Comparison of ENCODE assay signal across 20 mouse cellular contexts in genomic region chr16:24284215-24284614, GRCm38 (mm10).
DNase-seq lines count a peak whose midpoint lies in the region; ATAC-seq and TF ChIP-seq lines count a peak whose summit lies in the region.
"Had no signal": no experiment of that assay in that cellular context is flagged by ENCODE, and none has a peak within 500 bp of the region (broad histone marks: within the 10 kb centered on the region; RNA-seq: fewer than 3 reads in every experiment).

No protein-coding gene starts in this region.

- no peak for TF ChIP-seq EP300 in lung, postnatal 0 days (IDR thresholded peaks at IDR 0.05)
- TF ChIP-seq EP300 in stomach, postnatal 0 days (optimal IDR thresholded peaks at IDR 0.05): no peak

- H3K27me3 ChIP-seq in lung, postnatal 0 days (replicated peaks; ENCODE audit: insufficient read depth, low read length): no peaks in the 10 kb centered on the region
- no peaks in the 10 kb centered on the region for H3K27me3 ChIP-seq in stomach, postnatal 0 days (ENCODE audit: control insufficient read depth, insufficient read depth, low read length)
- H3K27me3 ChIP-seq in thymus, adult 2 months (ENCODE audit: control insufficient read depth, insufficient read depth, low read length): no peaks in the 10 kb centered on the region
- H3K27me3 ChIP-seq: embryonic facial prominence, embryonic 12.5 days; forebrain, embryonic 15.5 days; heart, embryonic 12.5 days; hindbrain, embryonic 13.5 days had no signal

- no peak for ATAC-seq in lung, postnatal 0 days
- ATAC-seq in stomach, postnatal 0 days (ENCODE audit: low FRiP score, low TSS enrichment): peak; percentile 57; the same call in 1 of the 2 replicates
- ATAC-seq: CD4-positive, CD25-positive, alpha-beta regulatory T cell, adult 4 months; forebrain, embryonic 15.5 days; hindbrain, postnatal 0 days had no signal

- WGBS in lung, postnatal 0 days: 29% methylated on average over 3 of the region's 3 CpGs
- whole genome bisulfite sequencing in lung, adult 2 months: 28% methylated on average over 3 of the region's 3 CpGs
- 40% methylated on average over 3 of the region's 3 CpGs for WGBS in stomach, postnatal 0 days
- 87% methylated on average over 3 of the region's 3 CpGs for WGBS in thymus, adult 2 months

- DNase-seq in heart, adult 8-10 months (ENCODE audit: low spot score): peak; percentile 24
- DNase-seq in heart, postnatal 25 days (ENCODE audit: low spot score): no peak
- DNase-seq in lung, postnatal 0 days (ENCODE audit: low spot score): peak; percentile 18
- no peak for DNase-seq in lung, adult 2 months
- DNase-seq in NIH3T3 (ENCODE audit: low read depth): peak; percentile 55
- DNase-seq in stomach, postnatal 0 days (ENCODE audit: low spot score): peak; percentile 35
- no peak for DNase-seq in thymus, adult 2 months
- DNase-seq: B cell, adult 2 months; cerebellum, adult 11-12 months; cerebellum, adult 9-10 months; cerebellum, postnatal 25 days; gastrocnemius, postnatal 36 days; heart, adult 2 months had no signal

- H3K9ac ChIP-seq in lung, postnatal 0 days (replicated peaks; ENCODE audit: low read depth): no peak overlapping the region
- no peak overlapping the region for H3K9ac ChIP-seq in stomach, postnatal 0 days (ENCODE audit: low read length)
- H3K9ac ChIP-seq: embryonic facial prominence, embryonic 12.5 days; forebrain, embryonic 15.5 days; heart, embryonic 12.5 days; hindbrain, embryonic 13.5 days had no signal

- H3K36me3 ChIP-seq in lung, postnatal 0 days (ENCODE audit: insufficient read depth, low read length): no peaks in the 10 kb centered on the region
- H3K36me3 ChIP-seq in stomach, postnatal 0 days (ENCODE audit: control insufficient read depth, insufficient read depth, low read length): no peaks in the 10 kb centered on the region
- H3K36me3 ChIP-seq in thymus, adult 2 months (ENCODE audit: control insufficient read depth, insufficient read depth, low read length): no peaks in the 10 kb centered on the region
- H3K36me3 ChIP-seq: embryonic facial prominence, embryonic 12.5 days; forebrain, embryonic 15.5 days; G1E; heart, embryonic 12.5 days; hindbrain, embryonic 13.5 days had no signal

- no peaks in the 10 kb centered on the region for H3K9me3 ChIP-seq in lung, postnatal 0 days (ENCODE audit: low read length)
- no peaks in the 10 kb centered on the region for H3K9me3 ChIP-seq in stomach, postnatal 0 days (ENCODE audit: control insufficient read depth, low read length)
- H3K9me3 ChIP-seq: embryonic facial prominence, embryonic 12.5 days; forebrain, embryonic 15.5 days; heart, embryonic 12.5 days; hindbrain, embryonic 13.5 days had no signal

- no peak overlapping the region for H3K4me3 ChIP-seq in lung, postnatal 0 days (ENCODE audit: low read depth, low read length)
- H3K4me3 ChIP-seq in lung, adult 2 months (replicated peaks; ENCODE audit: extremely low read depth, low read depth, low read length): no peak overlapping the region
- H3K4me3 ChIP-seq in stomach, postnatal 0 days (ENCODE audit: low read depth, low read length): no peak overlapping the region
- no peak overlapping the region for H3K4me3 ChIP-seq in thymus, adult 2 months (ENCODE audit: control insufficient read depth, insufficient read depth, low read length)
- H3K4me3 ChIP-seq: embryonic facial prominence, embryonic 12.5 days; forebrain, embryonic 15.5 days; heart, adult 2 months; heart, embryonic 12.5 days; hindbrain, embryonic 13.5 days had no signal

- intact Hi-C loops in heart, postnatal 25 days (cut with DNase I): loop anchor here (5.0 kb wide), 3 partner anchors 208 to 778 kb away; no protein-coding TSS in a partner anchor

- H3K4me2 ChIP-seq in lung, postnatal 0 days (replicated peaks; ENCODE audit: low read depth, low read length): no peak overlapping the region
- H3K4me2 ChIP-seq in stomach, postnatal 0 days (replicated peaks; ENCODE audit: low read depth): no peak overlapping the region
- H3K4me2 ChIP-seq: embryonic facial prominence, embryonic 12.5 days; forebrain, embryonic 15.5 days; heart, embryonic 12.5 days; hindbrain, embryonic 13.5 days had no signal

- H3K4me1 ChIP-seq in lung, postnatal 0 days (ENCODE audit: insufficient read depth, low read depth, low read length): no peaks in the 10 kb centered on the region; the same call in 1 of the 2 replicates
- H3K4me1 ChIP-seq in lung, adult 2 months (ENCODE audit: control insufficient read depth, insufficient read depth, low read length): no peaks in the 10 kb centered on the region; the same call in 1 of the 2 replicates
- no peaks in the 10 kb centered on the region for H3K4me1 ChIP-seq in stomach, postnatal 0 days (replicated peaks; ENCODE audit: control insufficient read depth, insufficient read depth)
- H3K4me1 ChIP-seq in thymus, adult 2 months (replicated peaks; ENCODE audit: control insufficient read depth, insufficient read depth, low read length): peaks cover 6% of the 10 kb centered on the region
- H3K4me1 ChIP-seq: hindbrain, embryonic 13.5 days had no signal

- no peak for TF ChIP-seq POLR2A in lung, adult 2 months (IDR thresholded peaks at IDR 0.05; ENCODE audit: borderline replicate concordance, extremely low read depth, low read depth, low read length)
- TF ChIP-seq POLR2A in thymus, adult 2 months (IDR thresholded peaks at IDR 0.05; ENCODE audit: control insufficient read depth, extremely low read depth, insufficient read depth, low read length, poor library complexity): no peak

- no peak for TF ChIP-seq CTCF in lung, postnatal 0 days (IDR thresholded peaks at IDR 0.05)
- TF ChIP-seq CTCF in lung, adult 2 months (IDR thresholded peaks at IDR 0.05; ENCODE audit: insufficient read depth, low read length): no peak
- TF ChIP-seq CTCF in stomach, postnatal 0 days (IDR thresholded peaks at IDR 0.05; ENCODE audit: low read depth): no peak
- TF ChIP-seq CTCF in thymus, adult 2 months (IDR thresholded peaks at IDR 0.05; ENCODE audit: borderline replicate concordance, control insufficient read depth, extremely low read depth, insufficient read depth, low read length, poor library complexity): no peak

- no peak overlapping the region for H3K27ac ChIP-seq in lung, postnatal 0 days (ENCODE audit: low read length)
- H3K27ac ChIP-seq in stomach, postnatal 0 days (replicated peaks): no peak overlapping the region
- no peak overlapping the region for H3K27ac ChIP-seq in thymus, adult 2 months (ENCODE audit: control insufficient read depth, insufficient read depth, low read length)
- H3K27ac ChIP-seq: embryonic facial prominence, embryonic 12.5 days; forebrain, embryonic 15.5 days; heart, adult 2 months; hindbrain, embryonic 13.5 days; hindbrain, postnatal 0 days had no signal

Comparison
In these comparisons a context has a peak if more than half of its experiments do, and no peak if none do; other contexts are left out.
1. DNase-seq: peak in heart, adult 8-10 months (single experiment), lung, postnatal 0 days (single experiment), NIH3T3 (single experiment) and stomach, postnatal 0 days (single experiment); none in heart, postnatal 25 days (single experiment), lung, adult 2 months (single experiment) and thymus, adult 2 months (single experiment).